Mouse (Mus musculus): ENCODE results near the gene St6galnac1. TPM values are rescaled to one million over a fixed set of nuclear protein-coding genes. Genes with fewer than 3 reads are reported as not detected.
"Not testable (repeated sequence)": the region's sequence is repeated elsewhere in the genome, so short reads cannot be mapped to it uniquely, and the experiment has no call there.

The St6galnac1 gene
- polyA plus RNA-seq (2014; fragmentation: Nextera tagmentation; extraction: Ambion mirVana), result not detected in 2 replicates

- WGBS, result 84% methylated on average over 7 of the region's 7 CpGs
- no peaks in the 10 kb centered on the region for H3K9me3 ChIP-seq (replicated peaks; ENCODE audit: control insufficient read depth, low read length)
- no peaks in the 10 kb centered on the region for H3K4me1 ChIP-seq (ENCODE audit: control insufficient read depth, insufficient read depth, low read length)
- no peaks in the 10 kb centered on the region for H3K36me3 ChIP-seq (replicated peaks; ENCODE audit: control insufficient read depth, insufficient read depth, low read depth, low read length)
- ATAC-seq (replicated peaks; ENCODE audit: insufficient number of reproducible peaks, low FRiP score, low TSS enrichment, low read depth), result no peak
- H3K27me3 ChIP-seq (ENCODE audit: control insufficient read depth, insufficient read depth, low read length), result no peaks in the 10 kb centered on the region
- H3K4me3 ChIP-seq (ENCODE audit: low read depth, low read length), result no peak within 1 kb of the TSS
- no peak within 1 kb of the TSS for H3K27ac ChIP-seq (replicated peaks; ENCODE audit: low read depth, low read length)
- H3K4me2 ChIP-seq (ENCODE audit: low read depth, low read length), result no peak within 1 kb of the TSS
- no peak for DNase-seq (ENCODE audit: low spot score)
- H3K9ac ChIP-seq (replicated peaks; ENCODE audit: low read length), result no peak within 1 kb of the TSS
Measured at GRCm38 (mm10) chr11:116775407-116775806, at the start of gene St6galnac1. St6galnac1 (minus strand) TSS chr11:116775507.

- H3K36me3 ChIP-seq (replicated peaks; ENCODE audit: control insufficient read depth, insufficient read depth, low read depth, low read length); H3K4me2 ChIP-seq (ENCODE audit: low read depth, low read length); H3K9me3 ChIP-seq (replicated peaks; ENCODE audit: control insufficient read depth, low read length); H3K27me3 ChIP-seq (ENCODE audit: control insufficient read depth, insufficient read depth, low read length); ATAC-seq (replicated peaks; ENCODE audit: insufficient number of reproducible peaks, low FRiP score, low TSS enrichment, low read depth); H3K9ac ChIP-seq (replicated peaks; ENCODE audit: low read length); H3K4me3 ChIP-seq (ENCODE audit: low read depth, low read length); DNase-seq (ENCODE audit: low spot score); H3K4me1 ChIP-seq (ENCODE audit: control insufficient read depth, insufficient read depth, low read length); H3K27ac ChIP-seq (replicated peaks; ENCODE audit: low read depth, low read length): not testable (repeated sequence)
- WGBS, result 98% methylated on average over 10 of the region's 10 CpGs
Measured at GRCm38 (mm10) chr11:116823885-116824284, 48.6 kb upstream of the St6galnac1 start.

- Histone ChIP-seq H3K9ac (replicated peaks; ENCODE audit: low read length) (no peak overlapping the region), H3K4me2 (ENCODE audit: low read depth, low read length) (no peak overlapping the region), H3K27ac (replicated peaks; ENCODE audit: low read depth, low read length) (no peak overlapping the region), H3K36me3 (replicated peaks; ENCODE audit: control insufficient read depth, insufficient read depth, low read depth, low read length) (no peaks in the 10 kb centered on the region), H3K27me3 (ENCODE audit: control insufficient read depth, insufficient read depth, low read length) (no peaks in the 10 kb centered on the region), H3K4me3 (ENCODE audit: low read depth, low read length) (no peak overlapping the region), H3K9me3 (replicated peaks; ENCODE audit: control insufficient read depth, low read length) (no peaks in the 10 kb centered on the region), H3K4me1 (ENCODE audit: control insufficient read depth, insufficient read depth, low read length) (peaks cover 5% of the 10 kb centered on the region; the same call in 1 of the 2 replicates)
- no peak for DNase-seq (ENCODE audit: low spot score)
- no peak for ATAC-seq (replicated peaks; ENCODE audit: insufficient number of reproducible peaks, low FRiP score, low TSS enrichment, low read depth)
- 97% methylated on average over 2 of the region's 2 CpGs for WGBS
Measured at GRCm38 (mm10) chr11:116823255-116823654, 47.9 kb upstream of the St6galnac1 start.

- Histone ChIP-seq H3K36me3 (replicated peaks; ENCODE audit: control insufficient read depth, insufficient read depth, low read depth, low read length) (no peaks in the 10 kb centered on the region), H3K27me3 (ENCODE audit: control insufficient read depth, insufficient read depth, low read length) (no peaks in the 10 kb centered on the region), H3K9me3 (replicated peaks; ENCODE audit: control insufficient read depth, low read length) (no peaks in the 10 kb centered on the region), H3K9ac (replicated peaks; ENCODE audit: low read length) (no peak overlapping the region), H3K4me1 (ENCODE audit: control insufficient read depth, insufficient read depth, low read length) (peaks cover 5% of the 10 kb centered on the region; the same call in 1 of the 2 replicates), H3K4me2 (ENCODE audit: low read depth, low read length) (no peak overlapping the region), H3K27ac (replicated peaks; ENCODE audit: low read depth, low read length) (no peak overlapping the region), H3K4me3 (ENCODE audit: low read depth, low read length) (no peak overlapping the region)
- no peak for DNase-seq (ENCODE audit: low spot score)
- 92% methylated on average over 10 of the region's 10 CpGs for WGBS
- no peak for ATAC-seq (replicated peaks; ENCODE audit: insufficient number of reproducible peaks, low FRiP score, low TSS enrichment, low read depth)
Measured at GRCm38 (mm10) chr11:116822626-116823025, 47.3 kb upstream of the St6galnac1 start.

GRCm38 (mm10) chr11:116822215-116822614 is 46.9 kb upstream of the St6galnac1 start:
- H3K4me2 ChIP-seq (ENCODE audit: low read depth, low read length), result no peak overlapping the region
- no peak overlapping the region for H3K4me3 ChIP-seq (ENCODE audit: low read depth, low read length)
- H3K9ac ChIP-seq (replicated peaks; ENCODE audit: low read length), result no peak overlapping the region
- H3K27ac ChIP-seq (replicated peaks; ENCODE audit: low read depth, low read length), result no peak overlapping the region
- no peaks in the 10 kb centered on the region for H3K9me3 ChIP-seq (replicated peaks; ENCODE audit: control insufficient read depth, low read length)
- DNase-seq (ENCODE audit: low spot score), result no peak
- no peak for ATAC-seq (replicated peaks; ENCODE audit: insufficient number of reproducible peaks, low FRiP score, low TSS enrichment, low read depth)
- peaks cover 2% of the 10 kb centered on the region; the same call in 1 of the 2 replicates for H3K4me1 ChIP-seq (ENCODE audit: control insufficient read depth, insufficient read depth, low read length)
- no peaks in the 10 kb centered on the region for H3K27me3 ChIP-seq (ENCODE audit: control insufficient read depth, insufficient read depth, low read length)
- 74% methylated on average over 10 of the region's 10 CpGs for WGBS
- no peaks in the 10 kb centered on the region for H3K36me3 ChIP-seq (replicated peaks; ENCODE audit: control insufficient read depth, insufficient read depth, low read depth, low read length)

- 66% methylated on average over 13 of the region's 13 CpGs for WGBS
- H3K9ac ChIP-seq (replicated peaks; ENCODE audit: low read length), result no peak overlapping the region
- H3K36me3 ChIP-seq (replicated peaks; ENCODE audit: control insufficient read depth, insufficient read depth, low read depth, low read length), result no peaks in the 10 kb centered on the region
- DNase-seq (ENCODE audit: low spot score), result no peak
- no peak overlapping the region for H3K4me2 ChIP-seq (ENCODE audit: low read depth, low read length)
- ATAC-seq (replicated peaks; ENCODE audit: insufficient number of reproducible peaks, low FRiP score, low TSS enrichment, low read depth), result no peak
- no peaks in the 10 kb centered on the region for H3K27me3 ChIP-seq (ENCODE audit: control insufficient read depth, insufficient read depth, low read length)
- H3K4me1 ChIP-seq (ENCODE audit: control insufficient read depth, insufficient read depth, low read length), result no peaks in the 10 kb centered on the region
- no peak overlapping the region for H3K4me3 ChIP-seq (ENCODE audit: low read depth, low read length)
- H3K27ac ChIP-seq (replicated peaks; ENCODE audit: low read depth, low read length), result no peak overlapping the region
- no peaks in the 10 kb centered on the region for H3K9me3 ChIP-seq (replicated peaks; ENCODE audit: control insufficient read depth, low read length)
Measured at GRCm38 (mm10) chr11:116821057-116821940, 46.0 kb upstream of the St6galnac1 start.

- peaks cover 3% of the 10 kb centered on the region for H3K4me1 ChIP-seq (ENCODE audit: control insufficient read depth, insufficient read depth, low read length)
- no peaks in the 10 kb centered on the region for H3K27me3 ChIP-seq (ENCODE audit: control insufficient read depth, insufficient read depth, low read length)
- DNase-seq (ENCODE audit: low spot score), result no peak
- H3K27ac ChIP-seq (replicated peaks; ENCODE audit: low read depth, low read length), result no peak overlapping the region
- no peak overlapping the region for H3K4me2 ChIP-seq (ENCODE audit: low read depth, low read length)
- H3K36me3 ChIP-seq (replicated peaks; ENCODE audit: control insufficient read depth, insufficient read depth, low read depth, low read length), result no peaks in the 10 kb centered on the region
- no peak overlapping the region for H3K4me3 ChIP-seq (ENCODE audit: low read depth, low read length)
- WGBS, result 89% methylated on average over 5 of the region's 5 CpGs
- no peaks in the 10 kb centered on the region for H3K9me3 ChIP-seq (replicated peaks; ENCODE audit: control insufficient read depth, low read length)
- H3K9ac ChIP-seq (replicated peaks; ENCODE audit: low read length), result no peak overlapping the region
- no peak for ATAC-seq (replicated peaks; ENCODE audit: insufficient number of reproducible peaks, low FRiP score, low TSS enrichment, low read depth)
Measured at GRCm38 (mm10) chr11:116819932-116820593, 44.8 kb upstream of the St6galnac1 start.

GRCm38 (mm10) chr11:116818722-116819121 is 43.4 kb upstream of the St6galnac1 start:
- no peaks in the 10 kb centered on the region for H3K9me3 ChIP-seq (replicated peaks; ENCODE audit: control insufficient read depth, low read length)
- 77% methylated on average over 8 of the region's 8 CpGs for WGBS
- no peaks in the 10 kb centered on the region for H3K27me3 ChIP-seq (ENCODE audit: control insufficient read depth, insufficient read depth, low read length)
- DNase-seq (ENCODE audit: low spot score) (no peak), ATAC-seq (replicated peaks; ENCODE audit: insufficient number of reproducible peaks, low FRiP score, low TSS enrichment, low read depth) (no peak)
- no peak overlapping the region for H3K4me2 ChIP-seq (ENCODE audit: low read depth, low read length)
- H3K4me3 ChIP-seq (ENCODE audit: low read depth, low read length), result no peak overlapping the region
- no peaks in the 10 kb centered on the region for H3K36me3 ChIP-seq (replicated peaks; ENCODE audit: control insufficient read depth, insufficient read depth, low read depth, low read length)
- no peak overlapping the region for H3K9ac ChIP-seq (replicated peaks; ENCODE audit: low read length)
- no peak overlapping the region for H3K27ac ChIP-seq (replicated peaks; ENCODE audit: low read depth, low read length)
- peaks cover 13% of the 10 kb centered on the region for H3K4me1 ChIP-seq (ENCODE audit: control insufficient read depth, insufficient read depth, low read length)
